Mouse (Mus musculus): ENCODE results near the gene Ptpn1. TPM values are rescaled to one million over a fixed set of nuclear protein-coding genes. Genes with fewer than 3 reads are reported as not detected.

The Ptpn1 gene
- polyA plus RNA-seq, 1 experiment from 2014 or later = 50.7 TPM

DNA sequence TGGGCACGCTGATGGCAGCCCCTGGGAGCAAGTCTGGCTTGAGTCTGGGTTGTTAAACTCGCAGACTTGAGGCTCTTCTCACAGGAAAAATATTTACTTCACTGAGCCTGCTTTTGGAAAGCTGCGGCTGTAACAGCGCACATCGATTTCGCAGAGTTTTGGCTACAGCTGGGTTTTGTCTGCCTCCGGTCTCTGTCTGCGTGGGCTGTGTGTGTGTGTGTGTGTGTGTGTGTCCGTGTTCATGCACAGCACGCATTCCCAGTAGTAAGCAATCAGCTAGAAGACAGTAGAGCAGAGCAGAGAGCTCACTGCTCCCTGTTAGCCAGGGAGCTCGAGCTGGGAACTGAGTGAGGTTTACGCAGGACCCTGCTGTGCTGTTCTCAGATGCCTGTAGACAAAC lies 93.3 kb downstream of the Ptpn1 start:
- no peak for ATAC-seq (replicated peaks; ENCODE audit: low FRiP score)
- peaks cover 8% of the 10 kb centered on the region for H3K4me1 ChIP-seq (replicated peaks; ENCODE audit: control insufficient read depth, insufficient read depth, low read length)
- no peak overlapping the region for H3K4me3 ChIP-seq (ENCODE audit: low read depth, low read length)
- H3K36me3 ChIP-seq (ENCODE audit: control insufficient read depth, insufficient read depth, low read length) = peaks cover 4% of the 10 kb centered on the region; the same call in 1 of the 2 replicates
- H3K4me2 ChIP-seq = no peak overlapping the region
- H3K9ac ChIP-seq (ENCODE audit: low read depth, low read length) = no peak overlapping the region
- peaks cover 7% of the 10 kb centered on the region; the same call in 1 of the 2 replicates for H3K9me3 ChIP-seq (ENCODE audit: control insufficient read depth, low read length)
- no peak for DNase-seq (ENCODE audit: low spot score)
- no peaks in the 10 kb centered on the region for H3K27me3 ChIP-seq (replicated peaks; ENCODE audit: control insufficient read depth, insufficient read depth, low read length)
- H3K27ac ChIP-seq (ENCODE audit: low read depth, low read length) = no peak overlapping the region
- 71% methylated on average over 12 of the region's 12 CpGs for WGBS

DNA sequence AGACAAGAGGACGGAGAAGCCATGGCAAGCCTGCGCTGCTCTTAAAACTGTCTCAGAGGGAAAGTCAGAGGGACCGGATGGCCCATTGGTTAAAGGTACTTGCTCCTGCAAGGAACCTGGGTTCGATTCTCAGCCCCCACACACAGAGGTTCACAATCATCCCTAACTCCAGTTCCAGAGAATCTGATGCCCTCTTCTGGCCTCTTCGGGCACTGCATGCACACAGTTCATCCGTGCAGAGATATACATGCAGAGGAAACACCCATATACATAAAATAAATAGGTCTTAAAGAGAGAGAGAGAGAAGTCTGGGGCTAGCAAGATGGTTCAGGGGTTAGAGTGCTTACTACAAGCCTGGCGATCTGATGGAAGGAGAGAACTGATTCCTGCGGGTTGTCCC lies 94.0 kb downstream of the Ptpn1 start:
- peaks cover 4% of the 10 kb centered on the region; the same call in 1 of the 2 replicates for H3K36me3 ChIP-seq (ENCODE audit: control insufficient read depth, insufficient read depth, low read length)
- H3K27ac ChIP-seq (ENCODE audit: low read depth, low read length) = no peak overlapping the region
- H3K9ac ChIP-seq (ENCODE audit: low read depth, low read length) = no peak overlapping the region
- ATAC-seq (replicated peaks; ENCODE audit: low FRiP score) (no peak), DNase-seq (ENCODE audit: low spot score) (no peak)
- peaks cover 8% of the 10 kb centered on the region for H3K4me1 ChIP-seq (replicated peaks; ENCODE audit: control insufficient read depth, insufficient read depth, low read length)
- no peaks in the 10 kb centered on the region for H3K27me3 ChIP-seq (replicated peaks; ENCODE audit: control insufficient read depth, insufficient read depth, low read length)
- H3K9me3 ChIP-seq (ENCODE audit: control insufficient read depth, low read length) = peaks cover 7% of the 10 kb centered on the region; the same call in 1 of the 2 replicates
- 90% methylated on average over 8 of the region's 8 CpGs for WGBS
- no peak overlapping the region for H3K4me3 ChIP-seq (ENCODE audit: low read depth, low read length)
- no peak overlapping the region for H3K4me2 ChIP-seq

DNA sequence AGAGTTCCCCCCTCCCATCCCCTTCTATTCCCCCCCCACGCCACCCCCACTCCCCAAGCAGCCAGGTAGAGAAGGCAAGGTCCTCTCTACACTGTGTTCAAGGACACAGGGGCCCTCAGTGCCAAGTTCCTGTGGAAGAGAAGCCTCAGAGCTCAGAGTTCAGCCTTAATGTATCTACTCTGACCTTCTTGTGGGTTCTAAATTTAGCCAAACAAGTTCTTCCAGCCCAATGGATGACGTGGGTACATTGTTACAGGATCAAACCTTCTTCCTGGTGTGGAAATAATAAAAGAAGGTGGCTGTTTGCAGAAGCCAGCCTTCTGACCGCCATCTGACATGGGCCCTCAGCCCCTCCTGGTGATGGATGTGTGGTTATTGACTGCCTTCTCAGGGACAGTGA lies 94.6 kb downstream of the Ptpn1 start:
- H3K4me3 ChIP-seq (ENCODE audit: low read depth, low read length) = no peak overlapping the region
- H3K36me3 ChIP-seq (ENCODE audit: control insufficient read depth, insufficient read depth, low read length) = peaks cover 4% of the 10 kb centered on the region; the same call in 1 of the 2 replicates
- peaks cover 7% of the 10 kb centered on the region; the same call in 1 of the 2 replicates for H3K9me3 ChIP-seq (ENCODE audit: control insufficient read depth, low read length)
- H3K4me2 ChIP-seq = no peak overlapping the region
- WGBS = 37% methylated on average over 3 of the region's 3 CpGs
- no peak overlapping the region for H3K9ac ChIP-seq (ENCODE audit: low read depth, low read length)
- peaks cover 8% of the 10 kb centered on the region for H3K4me1 ChIP-seq (replicated peaks; ENCODE audit: control insufficient read depth, insufficient read depth, low read length)
- no peak overlapping the region for H3K27ac ChIP-seq (ENCODE audit: low read depth, low read length)
- ATAC-seq (replicated peaks; ENCODE audit: low FRiP score) (no peak), DNase-seq (ENCODE audit: low spot score) (no peak)
- H3K27me3 ChIP-seq (replicated peaks; ENCODE audit: control insufficient read depth, insufficient read depth, low read length) = no peaks in the 10 kb centered on the region

DNA sequence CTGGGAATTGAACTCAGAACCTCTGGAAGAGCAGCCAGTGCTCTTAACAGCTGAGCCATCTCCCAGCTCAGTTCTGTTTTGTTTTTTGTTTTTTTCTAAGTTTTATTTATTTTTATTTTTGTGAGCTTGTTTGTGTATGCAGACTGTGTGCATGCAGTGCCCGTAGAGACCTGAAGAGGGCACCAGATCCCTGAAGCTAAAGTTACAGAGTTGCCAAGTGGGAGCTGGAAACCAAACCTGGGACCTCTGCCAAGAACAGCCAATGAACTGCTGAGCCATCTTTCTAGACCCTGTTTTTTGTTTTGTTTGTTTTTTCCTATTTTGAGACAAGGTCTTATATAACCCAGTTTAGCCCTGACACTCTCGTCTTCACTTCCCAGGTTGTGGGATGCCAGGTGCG lies 96.5 kb downstream of the Ptpn1 start:
- Histone ChIP-seq H3K4me3 (ENCODE audit: low read depth, low read length) (no peak overlapping the region), H3K4me2 (no peak overlapping the region), H3K27me3 (replicated peaks; ENCODE audit: control insufficient read depth, insufficient read depth, low read length) (no peaks in the 10 kb centered on the region), H3K36me3 (ENCODE audit: control insufficient read depth, insufficient read depth, low read length) (peaks cover 4% of the 10 kb centered on the region; the same call in 1 of the 2 replicates), H3K27ac (ENCODE audit: low read depth, low read length) (no peak overlapping the region), H3K9me3 (ENCODE audit: control insufficient read depth, low read length) (peaks cover 7% of the 10 kb centered on the region; the same call in 1 of the 2 replicates), H3K9ac (ENCODE audit: low read depth, low read length) (no peak overlapping the region), H3K4me1 (replicated peaks; ENCODE audit: control insufficient read depth, insufficient read depth, low read length) (peaks cover 18% of the 10 kb centered on the region)
- DNase-seq (ENCODE audit: low spot score) (no peak), ATAC-seq (replicated peaks; ENCODE audit: low FRiP score) (no peak)
- WGBS = 95% methylated on average over 3 of the region's 3 CpGs

Other genes starting within 250 kb of the Ptpn1 start
- gene Cebpb, start 243.1 kb upstream of the Ptpn1 start, polyA plus RNA-seq (2014; fragmentation: Nextera tagmentation; extraction: Ambion mirVana) = 13.9 and 14.4 TPM in 2 replicates
- gene Tmem189, start 242.2 kb upstream of the Ptpn1 start, polyA plus RNA-seq (2014; fragmentation: Nextera tagmentation; extraction: Ambion mirVana) = 30.5 and 32.6 TPM in 2 replicates
- gene Ripor3, start 78.6 kb downstream of the Ptpn1 start, polyA plus RNA-seq (2014; fragmentation: Nextera tagmentation; extraction: Ambion mirVana) = 3.1 and 3.6 TPM in 2 replicates
- 6.0 and 6.1 TPM in 2 replicates for gene Pard6b, start 148.9 kb downstream of the Ptpn1 start, polyA plus RNA-seq (2014; fragmentation: Nextera tagmentation; extraction: Ambion mirVana)

Measured in liver, embryonic 11.5 days (tissue).